Mouse (Mus musculus) lung, embryonic 14.5 days (tissue): Measurements from ENCODE around the gene Ptch1. TPM values are rescaled to one million over a fixed set of nuclear protein-coding genes. Genes with fewer than 3 reads are reported as not detected.

Source experiments
- ATAC-seq: fragments of 200-750 bp; cut with Nextera tagmentation; 2 replicates; pipeline ENCODE4 v1.8.0; 2017; ENCODE audit warnings: mild to moderate bottlenecking, moderate TSS enrichment, moderate library complexity; ENCODE audit not compliant: insufficient read depth
- DNase-seq: peaks from one replicate; pipeline ENCODE4 v3.0.0-alpha.2; 2015
- H3K27ac ChIP-seq: fragments of 300-500 bp; sonication (generic); 2 replicates; pipeline ENCODE4 v1.5.1; 2014; ENCODE audit warnings: low read depth, mild to moderate bottlenecking, moderate library complexity
- H3K27me3 ChIP-seq: fragments of 300-500 bp; sonication (generic); 2 replicates; pipeline ENCODE4 v1.6.1; 2014; ENCODE audit warnings: low read length, control low read depth; ENCODE audit not compliant: insufficient read depth
- H3K36me3 ChIP-seq: fragments of 300-500 bp; sonication (generic); 2 replicates; pipeline ENCODE4 v1.6.1; 2014; ENCODE audit warnings: control low read depth; ENCODE audit not compliant: insufficient read depth
- H3K4me1 ChIP-seq: fragments of 300-500 bp; sonication (generic); 2 replicates; pipeline ENCODE4 v1.6.1; 2014; ENCODE audit warnings: antibody characterized with exemption, control low read depth; ENCODE audit not compliant: insufficient read depth
- H3K4me2 ChIP-seq: fragments of 300-500 bp; sonication (generic); 2 replicates; pipeline ENCODE4 v1.6.1; 2014; ENCODE audit warnings: mild to moderate bottlenecking
- H3K4me3 ChIP-seq: fragments of 300-500 bp; sonication (generic); 2 replicates; pipeline ENCODE4 v1.5.1; 2014; ENCODE audit warnings: low read depth, low read length
- H3K9ac ChIP-seq: fragments of 300-500 bp; sonication (generic); 2 replicates; pipeline ENCODE4 v1.6.1; 2014
- H3K9me3 ChIP-seq: fragments of 300-500 bp; sonication (generic); 2 replicates; pipeline ENCODE4 v1.6.1; 2016; ENCODE audit warnings: low read depth, low read length, control low read depth
- CTCF ChIP-seq: IDR thresholded peaks from 2 replicates; pipeline ENCODE4 v1.5.1; 2016; ENCODE audit warnings: antibody characterized with exemption, low read depth
- WGBS: fragments of 180-500 bp; shearing (Covaris S2); extraction: QIAGEN DNeasy Blood & Tissue Kit; methylation state at CpG from one replicate; pipeline ENCODE4 v1.1.7; 2014; 5-methylcytosine and 5-hydroxymethylcytosine counted together
- polyA plus RNA-seq: library from polyadenylated mRNA; unstranded; fragments of >200 nt; fragmentation: Nextera tagmentation; extraction: Ambion mirVana; gene quantifications from 2 replicates; pipeline ENCODE4 v1.2.1, GENCODE M21; 2014

The Ptch1 gene
- polyA plus RNA-seq, 1 experiment from 2014 or later, result 68.6 TPM

GRCm38 (mm10) chr13:63545291-63545690 is 28.1 kb downstream of the Ptch1 start:
- peaks cover 28% of the 10 kb centered on the region for H3K4me1 ChIP-seq
- DNase-seq (no peak), ATAC-seq (no peak)
- H3K27ac ChIP-seq, result no peak overlapping the region
- no peaks in the 10 kb centered on the region for H3K9me3 ChIP-seq
- TF ChIP-seq CTCF, result no peak
- H3K4me3 ChIP-seq, result no peak overlapping the region
- H3K27me3 ChIP-seq, result no peaks in the 10 kb centered on the region
- H3K4me2 ChIP-seq, result no peak overlapping the region
- H3K9ac ChIP-seq, result no peak overlapping the region
- WGBS, result 51% methylated on average over 7 of the region's 7 CpGs
- peaks cover 97% of the 10 kb centered on the region for H3K36me3 ChIP-seq

- H3K9me3 ChIP-seq, result no peaks in the 10 kb centered on the region
- peaks cover 97% of the 10 kb centered on the region for H3K36me3 ChIP-seq
- no peak overlapping the region for H3K4me3 ChIP-seq
- TF ChIP-seq CTCF, result no peak
- ATAC-seq (no peak), DNase-seq (no peak)
- H3K4me2 ChIP-seq, result no peak overlapping the region
- H3K27me3 ChIP-seq, result no peaks in the 10 kb centered on the region
- 19% methylated on average over 5 of the region's 5 CpGs for WGBS
- peaks cover 24% of the 10 kb centered on the region for H3K4me1 ChIP-seq
- no peak overlapping the region for H3K9ac ChIP-seq
- H3K27ac ChIP-seq, result no peak overlapping the region
Measured at GRCm38 (mm10) chr13:63544967-63545253, 28.5 kb downstream of the Ptch1 start.

- Histone ChIP-seq H3K4me3 (no peak overlapping the region), H3K27me3 (no peaks in the 10 kb centered on the region), H3K9ac (no peak overlapping the region), H3K9me3 (no peaks in the 10 kb centered on the region), H3K4me1 (peaks cover 18% of the 10 kb centered on the region), H3K36me3 (peaks cover 97% of the 10 kb centered on the region), H3K4me2 (no peak overlapping the region), H3K27ac (no peak overlapping the region; the same call in 1 of the 2 replicates)
- DNase-seq, result no peak
- 58% methylated on average over 13 of the region's 13 CpGs for WGBS
- no peak for ATAC-seq
- TF ChIP-seq CTCF, result no peak
Measured at GRCm38 (mm10) chr13:63544119-63544966, 29.1 kb downstream of the Ptch1 start.

- DNase-seq, result no peak
- H3K9ac ChIP-seq, result no peak overlapping the region
- H3K27ac ChIP-seq, result no peak overlapping the region
- no peaks in the 10 kb centered on the region for H3K9me3 ChIP-seq
- ATAC-seq, result no peak
- peaks cover 99% of the 10 kb centered on the region for H3K36me3 ChIP-seq
- H3K27me3 ChIP-seq, result no peaks in the 10 kb centered on the region
- 43% methylated on average over 6 of the region's 6 CpGs for WGBS
- H3K4me1 ChIP-seq, result peaks cover 14% of the 10 kb centered on the region
- TF ChIP-seq CTCF, result no peak
- no peak overlapping the region for H3K4me2 ChIP-seq
- H3K4me3 ChIP-seq, result no peak overlapping the region
Measured at GRCm38 (mm10) chr13:63543459-63543858, 29.9 kb downstream of the Ptch1 start.

- H3K4me1 ChIP-seq, result peaks cover 9% of the 10 kb centered on the region
Measured at GRCm38 (mm10) chr13:63542796-63543384, 30.5 kb downstream of the Ptch1 start.

GRCm38 (mm10) chr13:63541510-63541909 is 31.9 kb downstream of the Ptch1 start:
- Histone ChIP-seq H3K4me1 (peaks cover 6% of the 10 kb centered on the region), H3K9me3 (no peaks in the 10 kb centered on the region), H3K4me2 (no peak overlapping the region), H3K27me3 (no peaks in the 10 kb centered on the region), H3K4me3 (no peak overlapping the region), H3K36me3 (peaks cover 100% of the 10 kb centered on the region), H3K9ac (no peak overlapping the region), H3K27ac (no peak overlapping the region)
- DNase-seq, result no peak
- no peak for ATAC-seq
- no peak for TF ChIP-seq CTCF

More at GRCm38 (mm10) chr13:63542796-63543384, 30.5 kb downstream of the Ptch1 start:
- no peaks in the 10 kb centered on the region for H3K9me3 ChIP-seq
- ATAC-seq (no peak), DNase-seq (no peak)
- TF ChIP-seq CTCF, result no peak
- H3K9ac ChIP-seq, result no peak overlapping the region
- H3K4me3 ChIP-seq, result no peak overlapping the region
- H3K36me3 ChIP-seq, result peaks cover 99% of the 10 kb centered on the region
- WGBS, result 77% methylated on average over 3 of the region's 3 CpGs
- H3K27me3 ChIP-seq, result no peaks in the 10 kb centered on the region
- no peak overlapping the region for H3K4me2 ChIP-seq
- no peak overlapping the region for H3K27ac ChIP-seq

GRCm38 (mm10) chr13:63540584-63540983 is 32.8 kb downstream of the Ptch1 start:
- H3K4me2 ChIP-seq, result no peak overlapping the region
- no peak for ATAC-seq
- 0 out of 2 replicates have a peak, but pooled peaks cover 4% of the 10 kb centered on the region for H3K4me1 ChIP-seq
- 82% methylated on average over 12 of the region's 12 CpGs for WGBS
- peaks cover 100% of the 10 kb centered on the region for H3K36me3 ChIP-seq
- no peaks in the 10 kb centered on the region for H3K9me3 ChIP-seq
- DNase-seq, result no peak
- no peaks in the 10 kb centered on the region for H3K27me3 ChIP-seq
- no peak for TF ChIP-seq CTCF
- no peak overlapping the region for H3K4me3 ChIP-seq
- H3K9ac ChIP-seq, result no peak overlapping the region
- no peak overlapping the region for H3K27ac ChIP-seq
